Mouse (Mus musculus) layer of hippocampus, adult 11-12 months (tissue): ENCODE measurements around the gene Gm49355.

ENCODE experiments used
- DNase-seq: peaks from one replicate; pipeline ENCODE4 v3.0.0; 2022; ENCODE audit warnings: low spot score

Gm49355 gene

GRCm38 (mm10) chr14:12342458-12343131 lies 58.8 kb downstream of the Gm49355 start:
- DNase-seq = no peak

- no peak for DNase-seq
These were observed 59.7 kb downstream of the Gm49355 start for GRCm38 (mm10) chr14:12343451-12343941.

GRCm38 (mm10) chr14:12344061-12344745 lies 60.4 kb downstream of the Gm49355 start:
- DNase-seq = no peak

GRCm38 (mm10) chr14:12344746-12345240 lies 61.0 kb downstream of the Gm49355 start:
- no peak for DNase-seq

- no peak for DNase-seq
These were observed 61.6 kb downstream of the Gm49355 start for GRCm38 (mm10) chr14:12345241-12345921.

GRCm38 (mm10) chr14:12346011-12346864 lies 62.5 kb downstream of the Gm49355 start:
- DNase-seq = no peak

- no peak for DNase-seq
These were observed 63.3 kb downstream of the Gm49355 start for GRCm38 (mm10) chr14:12346865-12347600.

GRCm38 (mm10) chr14:12348089-12348488 lies 64.3 kb downstream of the Gm49355 start, which contains the start of gene Fezf2:
Gene Fezf2, minus strand, starts transcription at chr14:12348189.
- DNase-seq = no peak

- no peak for DNase-seq
These were observed 65.7 kb downstream of the Gm49355 start for GRCm38 (mm10) chr14:12349334-12350090.

GRCm38 (mm10) chr14:12350271-12350916 lies 66.6 kb downstream of the Gm49355 start:
- no peak for DNase-seq
